In the genomic region with DNA sequence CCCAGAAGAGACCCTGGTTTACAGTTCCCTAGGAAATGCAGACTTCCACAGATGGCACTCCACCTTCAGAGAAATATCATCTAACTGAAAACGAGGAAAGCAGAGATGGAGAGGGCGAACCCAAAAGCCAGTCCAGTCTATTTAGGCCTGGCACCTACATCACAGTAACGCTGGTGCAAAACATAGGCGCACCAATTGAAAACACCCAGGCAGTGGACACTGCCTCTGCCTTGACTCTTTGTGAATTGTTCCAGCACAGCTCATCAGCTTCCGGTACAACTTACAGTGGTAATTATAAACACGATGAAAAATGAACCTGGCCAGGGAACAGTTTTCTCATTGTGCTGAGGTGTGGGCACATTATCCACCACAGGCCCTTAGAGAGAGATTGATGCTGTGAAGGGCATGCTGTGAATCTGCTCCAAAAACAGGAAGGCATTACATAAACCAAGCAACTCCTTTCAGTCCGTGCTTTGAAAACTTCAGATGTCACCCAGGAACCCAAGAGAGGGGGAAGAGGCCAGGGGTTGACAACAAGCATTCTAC, we compare ENCODE assay signal across 8 mouse cellular contexts. TPM values are rescaled to one million over a fixed set of nuclear protein-coding genes. Genes with fewer than 3 reads are reported as not detected.
DNase-seq lines count a peak whose midpoint lies in the region; ATAC-seq and TF ChIP-seq lines count a peak whose summit lies in the region.

No protein-coding gene starts in this region.

- CTCF ChIA-PET in Patski (lab: Charles Lee): no interaction called here

- peak overlapping the region; percentile 99 for H3K27ac ChIP-seq in forebrain, embryonic 15.5 days (replicated peaks)
- H3K27ac ChIP-seq in limb, embryonic 14.5 days (replicated peaks; ENCODE audit: low read depth, low read length): peak overlapping the region; percentile 96

- 9% methylated on average over 7 of the region's 7 CpGs for WGBS in forebrain, embryonic 15.5 days
- 13% methylated on average over 7 of the region's 7 CpGs for WGBS in limb, embryonic 14.5 days

- no peaks in the 10 kb centered on the region for H3K27me3 ChIP-seq in Patski
- H3K27me3 ChIP-seq in forebrain, embryonic 15.5 days: no peaks in the 10 kb centered on the region
- no peaks in the 10 kb centered on the region for H3K27me3 ChIP-seq in limb, embryonic 14.5 days (ENCODE audit: control insufficient read depth, insufficient read depth, low read length)

- no peak for TF ChIP-seq POLR2A in limb, embryonic 14.5 days (IDR thresholded peaks at IDR 0.05; ENCODE audit: borderline replicate concordance, extremely low read depth, insufficient read depth, insufficient read length)

- H3K4me3 ChIP-seq in forebrain, embryonic 15.5 days: peak overlapping the region; percentile 88
- H3K4me3 ChIP-seq in limb, embryonic 14.5 days (replicated peaks; ENCODE audit: low read length): peak overlapping the region; percentile 94

- no peaks in the 10 kb centered on the region for H3K9me3 ChIP-seq in forebrain, embryonic 15.5 days
- H3K9me3 ChIP-seq in limb, embryonic 14.5 days (ENCODE audit: control insufficient read depth, low read length): no peaks in the 10 kb centered on the region

- POLR2A ChIA-PET in Patski (lab: Charles Lee): no interaction called here

- in situ Hi-C loops in Patski (cut with MboI; ENCODE audit: low pct_unique_long_range_greater_than_20kb): loop anchor here (10.0 kb wide), 1 partner anchor 187 kb away; no protein-coding TSS in a partner anchor

- peak; percentile 15 for ATAC-seq in Patski
- peak; percentile 6 for ATAC-seq in forebrain, embryonic 15.5 days (replicated peaks)
- no peak for ATAC-seq in limb, embryonic 14.5 days (ENCODE audit: low FRiP score, low read depth)

- peak overlapping the region; percentile 57 for H3K4me2 ChIP-seq in forebrain, embryonic 15.5 days (replicated peaks)
- peak overlapping the region; percentile 66 for H3K4me2 ChIP-seq in limb, embryonic 14.5 days (replicated peaks; ENCODE audit: low read depth, low read length, severe bottlenecking)

- peak; percentile 31 for DNase-seq in kidney, adult 18-20 months
- no peak for DNase-seq in kidney, postnatal 14 days
- DNase-seq in Patski (ENCODE audit: low read depth, low spot score): no peak
- no peak for DNase-seq in limb, embryonic 14.5 days (ENCODE audit: low spot score)
- DNase-seq in neural tube, embryonic 10.5 days (ENCODE audit: extremely low spot score, low spot score): peak; percentile 40
- no peak for DNase-seq in right cerebral cortex, postnatal 4 days
- DNase-seq in layer of hippocampus, adult 9-11 months: no peak

- peak overlapping the region; percentile 99 for H3K9ac ChIP-seq in forebrain, embryonic 15.5 days (replicated peaks)
- H3K9ac ChIP-seq in limb, embryonic 14.5 days (ENCODE audit: low read depth, low read length, severe bottlenecking): peak overlapping the region; percentile 98

- no peaks in the 10 kb centered on the region for H3K36me3 ChIP-seq in forebrain, embryonic 15.5 days
- 0 out of 2 replicates have a peak, but pooled peaks cover 4% of the 10 kb centered on the region for H3K36me3 ChIP-seq in limb, embryonic 14.5 days (ENCODE audit: control insufficient read depth, insufficient read depth, low read length)

- H3K4me1 ChIP-seq in forebrain, embryonic 15.5 days: peaks cover 44% of the 10 kb centered on the region
- H3K4me1 ChIP-seq in limb, embryonic 14.5 days (ENCODE audit: control insufficient read depth, insufficient read depth, low read length): peaks cover 20% of the 10 kb centered on the region

- TF ChIP-seq CTCF in Patski (IDR thresholded peaks at IDR 0.05): no peak

RNA-seq across cellular contexts. Expression of gene Smad1, which starts 1.5 kb away (rescaled TPM):
- 31.5 TPM for polyA plus RNA-seq in Patski (2021)
- 63.6 and 66.6 TPM in 2 replicates for polyA plus RNA-seq in forebrain, embryonic 15.5 days (2015; fragmentation: Nextera tagmentation; extraction: Ambion mirVana)
- 41.6 and 61.1 TPM in 2 replicates for polyA plus RNA-seq in limb, embryonic 14.5 days (2012; rRNA removed)
- 71.8 and 73.7 TPM in 2 replicates for polyA plus RNA-seq in limb, embryonic 14.5 days (2014; fragmentation: Nextera tagmentation; extraction: Ambion mirVana)

Comparison
In these comparisons a context has a peak if more than half of its experiments do, and no peak if none do; other contexts are left out.
1. DNase-seq: peak in kidney, adult 18-20 months (single experiment) and neural tube, embryonic 10.5 days (single experiment); none in kidney, postnatal 14 days (single experiment), Patski (single experiment), limb, embryonic 14.5 days (single experiment), right cerebral cortex, postnatal 4 days (single experiment) and layer of hippocampus, adult 9-11 months (single experiment).